Mouse (Mus musculus): Measurements from ENCODE around the gene Psmb2. TPM values are rescaled to one million over a fixed set of nuclear protein-coding genes. Genes with fewer than 3 reads are reported as not detected.

Gene Psmb2
- polyA plus RNA-seq, 1 experiment from 2014 or later: 451 TPM

- Histone ChIP-seq H3K27ac (ENCODE audit: low read length) (no peak overlapping the region), H3K27me3 (ENCODE audit: control insufficient read depth, insufficient read depth, low read depth, low read length) (no peaks in the 10 kb centered on the region), H3K9me3 (ENCODE audit: control insufficient read depth, low read length) (no peaks in the 10 kb centered on the region), H3K4me2 (ENCODE audit: low read depth, low read length) (no peak overlapping the region), H3K4me3 (ENCODE audit: low read length) (no peak overlapping the region), H3K9ac (ENCODE audit: low read length) (no peak overlapping the region), H3K4me1 (replicated peaks; ENCODE audit: control insufficient read depth, insufficient read depth, low read length) (peaks cover 24% of the 10 kb centered on the region), H3K36me3 (ENCODE audit: control insufficient read depth, insufficient read depth, low read length) (peaks cover 29% of the 10 kb centered on the region)
- 84% methylated on average over 11 of the region's 11 CpGs for WGBS
- no peak for ATAC-seq (ENCODE audit: low read depth)
Measured at GRCm38 (mm10) chr4:126749553-126749952, 72.1 kb downstream of the Psmb2 start.

DNA sequence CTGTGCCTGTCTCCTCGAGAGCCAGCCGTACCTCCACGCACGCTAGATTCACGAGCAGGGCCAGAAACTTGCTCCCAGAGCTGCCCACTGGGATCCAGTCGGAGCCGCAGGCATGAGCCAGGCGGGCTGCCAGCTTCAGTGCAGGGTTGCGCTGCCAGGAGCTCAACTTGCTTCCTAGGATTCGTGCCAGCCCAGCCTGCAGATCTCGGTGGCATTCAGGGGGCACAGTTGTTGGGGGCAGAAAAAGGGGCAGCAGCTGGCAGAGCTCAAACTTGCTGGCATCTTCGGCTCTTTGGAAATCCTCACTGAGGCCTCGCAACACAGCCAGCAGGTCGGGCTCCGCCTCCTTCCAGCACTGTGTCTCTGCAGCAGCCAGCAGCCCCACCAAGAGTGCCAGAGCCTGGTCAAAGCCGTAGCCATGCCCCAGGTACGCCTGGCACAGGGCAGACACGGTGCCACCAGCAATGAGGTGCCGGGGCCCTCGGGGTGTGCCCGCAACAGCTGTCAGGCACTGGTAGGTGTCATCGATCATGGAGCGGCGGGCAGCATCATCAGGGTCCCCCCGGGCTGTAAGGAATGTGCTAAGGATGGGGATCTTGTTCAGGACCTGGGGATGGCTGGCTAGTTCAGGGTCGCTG lies 72.7 kb downstream of the Psmb2 start:
- no peak overlapping the region for H3K4me3 ChIP-seq (ENCODE audit: low read length)
- no peak for ATAC-seq (ENCODE audit: low read depth)

GRCm38 (mm10) chr4:126750863-126751555 lies 73.6 kb downstream of the Psmb2 start:
- Histone ChIP-seq H3K4me1 (replicated peaks; ENCODE audit: control insufficient read depth, insufficient read depth, low read length) (peaks cover 31% of the 10 kb centered on the region), H3K9ac (ENCODE audit: low read length) (no peak overlapping the region), H3K4me2 (ENCODE audit: low read depth, low read length) (0 out of 2 replicates have a peak overlapping the region, but pooled peaks have one; percentile 75)

More for the DNA sequence above, 72.7 kb downstream of the Psmb2 start:
- no peak overlapping the region for H3K27ac ChIP-seq (ENCODE audit: low read length)
- peaks cover 29% of the 10 kb centered on the region for H3K4me1 ChIP-seq (replicated peaks; ENCODE audit: control insufficient read depth, insufficient read depth, low read length)
- H3K36me3 ChIP-seq (ENCODE audit: control insufficient read depth, insufficient read depth, low read length): peaks cover 24% of the 10 kb centered on the region
- H3K4me2 ChIP-seq (ENCODE audit: low read depth, low read length): no peak overlapping the region
- no peak overlapping the region for H3K9ac ChIP-seq (ENCODE audit: low read length)
- H3K27me3 ChIP-seq (ENCODE audit: control insufficient read depth, insufficient read depth, low read depth, low read length): no peaks in the 10 kb centered on the region
- 79% methylated on average over 26 of the region's 26 CpGs for WGBS
- H3K9me3 ChIP-seq (ENCODE audit: control insufficient read depth, low read length): no peaks in the 10 kb centered on the region

GRCm38 (mm10) chr4:126751556-126752023 lies 74.2 kb downstream of the Psmb2 start:
- ATAC-seq (ENCODE audit: low read depth): no peak
- H3K9ac ChIP-seq (ENCODE audit: low read length): peak overlapping the region; percentile 80; the same call in 1 of the 2 replicates
- H3K27me3 ChIP-seq (ENCODE audit: control insufficient read depth, insufficient read depth, low read depth, low read length): no peaks in the 10 kb centered on the region
- 55% methylated on average over 10 of the region's 10 CpGs for WGBS
- H3K9me3 ChIP-seq (ENCODE audit: control insufficient read depth, low read length): no peaks in the 10 kb centered on the region
- H3K4me2 ChIP-seq (ENCODE audit: low read depth, low read length): peak overlapping the region; percentile 75
- H3K4me3 ChIP-seq (ENCODE audit: low read length): no peak overlapping the region; the same call in 1 of the 2 replicates
- H3K27ac ChIP-seq (ENCODE audit: low read length): no peak overlapping the region
- peaks cover 31% of the 10 kb centered on the region for H3K4me1 ChIP-seq (replicated peaks; ENCODE audit: control insufficient read depth, insufficient read depth, low read length)
- peaks cover 13% of the 10 kb centered on the region for H3K36me3 ChIP-seq (ENCODE audit: control insufficient read depth, insufficient read depth, low read length)

More at GRCm38 (mm10) chr4:126750863-126751555, 73.6 kb downstream of the Psmb2 start:
- H3K27me3 ChIP-seq (ENCODE audit: control insufficient read depth, insufficient read depth, low read depth, low read length): no peaks in the 10 kb centered on the region
- WGBS: 70% methylated on average over 8 of the region's 8 CpGs
- no peak for ATAC-seq (ENCODE audit: low read depth)
- H3K27ac ChIP-seq (ENCODE audit: low read length): no peak overlapping the region
- H3K9me3 ChIP-seq (ENCODE audit: control insufficient read depth, low read length): no peaks in the 10 kb centered on the region
- peaks cover 19% of the 10 kb centered on the region for H3K36me3 ChIP-seq (ENCODE audit: control insufficient read depth, insufficient read depth, low read length)
- no peak overlapping the region for H3K4me3 ChIP-seq (ENCODE audit: low read length)

DNA sequence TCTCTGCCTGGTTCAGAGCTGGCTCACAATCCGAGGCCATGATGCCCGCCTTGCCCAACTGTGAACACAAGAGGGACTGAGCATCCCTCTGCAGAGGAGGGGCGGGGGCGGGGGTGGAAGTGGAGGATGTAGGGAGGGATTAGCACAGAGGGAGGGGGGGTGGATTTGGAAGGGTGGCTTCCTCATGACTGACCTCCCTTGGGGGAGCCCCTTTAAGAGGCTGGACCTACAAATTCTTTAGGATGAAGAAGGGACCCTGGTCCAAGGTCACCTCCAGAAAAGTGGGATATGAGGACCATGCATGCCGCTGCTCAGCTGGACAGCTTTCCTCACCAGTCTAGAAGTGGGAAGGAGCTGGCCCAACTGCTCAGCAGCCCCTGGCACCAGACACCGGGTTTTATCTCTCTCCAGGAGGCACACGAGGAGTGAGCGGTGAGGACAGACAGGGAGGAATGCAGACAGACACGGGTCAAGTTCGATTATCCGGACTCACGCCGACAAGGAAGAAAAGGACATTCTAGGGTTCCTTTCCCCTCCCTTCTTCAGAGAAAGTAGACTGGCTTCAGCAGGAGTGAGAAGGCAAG lies 74.7 kb downstream of the Psmb2 start:
- Histone ChIP-seq H3K27ac (ENCODE audit: low read length) (no peak overlapping the region), H3K27me3 (ENCODE audit: control insufficient read depth, insufficient read depth, low read depth, low read length) (no peaks in the 10 kb centered on the region), H3K9me3 (ENCODE audit: control insufficient read depth, low read length) (no peaks in the 10 kb centered on the region), H3K4me3 (ENCODE audit: low read length) (peak overlapping the region; percentile 73), H3K36me3 (ENCODE audit: control insufficient read depth, insufficient read depth, low read length) (peaks cover 11% of the 10 kb centered on the region), H3K9ac (ENCODE audit: low read length) (peak overlapping the region; percentile 80), H3K4me1 (replicated peaks; ENCODE audit: control insufficient read depth, insufficient read depth, low read length) (peaks cover 35% of the 10 kb centered on the region), H3K4me2 (ENCODE audit: low read depth, low read length) (peak overlapping the region; percentile 75)
- no peak for ATAC-seq (ENCODE audit: low read depth)
- 7% methylated on average over 13 of the region's 13 CpGs for WGBS

- under 1% methylated on average over 23 of the region's 23 CpGs for WGBS
- Histone ChIP-seq H3K9ac (ENCODE audit: low read length) (peak overlapping the region; percentile 80), H3K36me3 (ENCODE audit: control insufficient read depth, insufficient read depth, low read length) (peaks cover 11% of the 10 kb centered on the region), H3K27ac (ENCODE audit: low read length) (no peak overlapping the region), H3K9me3 (ENCODE audit: control insufficient read depth, low read length) (no peaks in the 10 kb centered on the region), H3K4me2 (ENCODE audit: low read depth, low read length) (peak overlapping the region; percentile 75), H3K4me3 (ENCODE audit: low read length) (peak overlapping the region; percentile 73), H3K27me3 (ENCODE audit: control insufficient read depth, insufficient read depth, low read depth, low read length) (no peaks in the 10 kb centered on the region), H3K4me1 (replicated peaks; ENCODE audit: control insufficient read depth, insufficient read depth, low read length) (peaks cover 35% of the 10 kb centered on the region)
- no peak for ATAC-seq (ENCODE audit: low read depth)
Measured at GRCm38 (mm10) chr4:126752608-126753141, 75.2 kb downstream of the Psmb2 start.

DNA sequence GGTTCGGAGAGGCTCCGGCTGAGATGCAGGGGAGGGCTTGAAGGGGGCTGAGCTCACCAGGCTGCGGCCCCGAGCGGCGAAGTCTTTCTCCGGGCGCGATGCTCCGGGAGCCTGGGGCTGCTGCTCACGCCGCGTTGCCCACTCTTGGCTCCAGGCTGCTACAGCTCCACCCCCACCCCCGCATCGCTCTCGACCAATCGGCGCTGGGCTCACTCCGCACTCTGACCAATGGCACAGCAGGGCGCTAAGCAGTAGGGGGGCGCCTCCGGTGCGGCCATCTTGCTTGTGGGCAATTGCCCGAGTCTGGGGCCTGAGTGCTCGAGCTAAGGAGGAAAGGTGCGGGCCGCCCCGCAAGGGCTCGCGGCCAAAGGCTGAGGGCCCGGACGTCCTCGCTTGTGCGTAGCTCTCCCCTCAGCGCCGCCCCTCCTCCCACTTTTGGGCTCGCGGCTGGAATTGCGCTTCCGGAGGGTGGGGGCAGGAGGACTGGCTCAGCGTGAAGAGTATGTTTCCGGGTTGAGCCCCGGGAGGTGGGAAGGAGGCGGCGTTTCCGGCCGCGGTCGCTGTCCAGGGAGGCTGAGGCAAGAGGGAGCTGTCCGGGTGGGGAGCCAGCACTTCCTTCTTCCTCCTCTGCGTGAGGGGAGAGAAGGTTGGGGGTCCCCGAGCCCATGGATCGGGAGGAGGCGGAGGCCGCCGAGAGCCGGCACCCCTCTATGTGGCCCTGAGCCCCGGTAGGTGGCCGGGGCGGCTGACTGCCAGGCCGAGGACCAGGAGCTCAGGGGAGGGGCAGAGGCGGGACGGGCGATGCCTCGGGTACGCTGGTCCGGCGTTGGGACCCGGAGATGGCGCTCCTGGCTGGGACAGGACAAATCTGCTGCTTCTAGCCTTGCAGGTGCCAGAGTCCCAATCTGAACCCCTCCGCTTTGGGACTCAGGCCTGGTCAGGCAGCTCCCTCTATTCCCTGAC lies 76.1 kb downstream of the Psmb2 start, which contains the start of the genes Ncdn and AU040320:
Gene Ncdn (minus strand): TSS at position 171 of the 963 bp plus-strand sequence.
Gene AU040320 (plus strand): TSS at position 277 of the 963 bp plus-strand sequence.
- peak; percentile 99 for ATAC-seq (ENCODE audit: low read depth)
- Histone ChIP-seq H3K27me3 (ENCODE audit: control insufficient read depth, insufficient read depth, low read depth, low read length) (no peaks in the 10 kb centered on the region), H3K9ac (ENCODE audit: low read length) (peak within 1 kb of the TSS; percentile 80), H3K4me2 (ENCODE audit: low read depth, low read length) (peak within 1 kb of the TSS; percentile 75), H3K36me3 (ENCODE audit: control insufficient read depth, insufficient read depth, low read length) (peaks cover 9% of the 10 kb centered on the region), H3K4me1 (replicated peaks; ENCODE audit: control insufficient read depth, insufficient read depth, low read length) (peaks cover 35% of the 10 kb centered on the region), H3K27ac (ENCODE audit: low read length) (peak within 1 kb of the TSS; percentile 93), H3K4me3 (ENCODE audit: low read length) (peak within 1 kb of the TSS; percentile 73), H3K9me3 (ENCODE audit: control insufficient read depth, low read length) (no peaks in the 10 kb centered on the region)
- under 1% methylated on average over 70 of the region's 71 CpGs for WGBS

- H3K4me1 ChIP-seq (replicated peaks; ENCODE audit: control insufficient read depth, insufficient read depth, low read length): peaks cover 35% of the 10 kb centered on the region
- H3K36me3 ChIP-seq (ENCODE audit: control insufficient read depth, insufficient read depth, low read length): peaks cover 3% of the 10 kb centered on the region
- ATAC-seq (ENCODE audit: low read depth): no peak
- H3K4me3 ChIP-seq (ENCODE audit: low read length): peak overlapping the region; percentile 73
- H3K27ac ChIP-seq (ENCODE audit: low read length): peak overlapping the region; percentile 93
- H3K4me2 ChIP-seq (ENCODE audit: low read depth, low read length): peak overlapping the region; percentile 63
- WGBS: 1% methylated on average over 12 of the region's 12 CpGs
- H3K27me3 ChIP-seq (ENCODE audit: control insufficient read depth, insufficient read depth, low read depth, low read length): no peaks in the 10 kb centered on the region
- peak overlapping the region; percentile 80 for H3K9ac ChIP-seq (ENCODE audit: low read length)
- no peaks in the 10 kb centered on the region for H3K9me3 ChIP-seq (ENCODE audit: control insufficient read depth, low read length)
Measured at GRCm38 (mm10) chr4:126754231-126754611, 76.8 kb downstream of the Psmb2 start.
